Mouse (Mus musculus): ENCODE measurements at regions not wholly inside any gene's neighbourhood (a gene's known extent, or its start where the extent isn't known, plus 50 kb on each side); places are given as distances from the start of the nearest gene placed in this dataset.
A peak's percentile ranks its signal among the peaks of the same experiment; 100 is the strongest.

DNA sequence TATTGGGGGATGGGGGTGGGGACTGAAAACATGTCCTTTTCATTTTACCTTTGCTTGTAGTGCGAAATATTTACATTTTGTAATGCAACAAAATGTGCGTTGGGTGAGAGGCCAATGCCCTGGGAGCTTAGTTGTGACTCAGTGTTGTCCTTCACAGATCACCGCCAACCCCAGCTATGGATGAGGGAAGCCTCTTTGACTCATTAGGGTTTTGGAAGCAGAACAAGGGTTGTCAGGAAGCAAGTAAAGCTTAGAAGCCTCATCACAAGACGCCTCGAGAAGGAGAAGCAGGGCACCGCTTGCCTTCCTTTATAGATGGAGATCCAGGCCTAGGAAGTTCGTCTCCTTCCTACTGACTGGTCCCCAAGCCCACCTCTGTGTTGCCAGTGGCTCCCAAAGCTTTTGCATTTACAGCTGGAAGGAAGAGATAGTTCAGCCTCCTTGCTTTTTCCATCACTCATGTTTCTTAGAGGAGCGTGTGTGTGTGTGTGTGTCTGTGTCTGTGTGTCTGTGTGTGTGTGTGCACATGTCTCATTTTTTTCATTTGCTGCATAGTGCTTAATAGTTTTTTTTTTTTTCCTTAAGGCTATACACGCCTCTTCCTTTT is 1297.2 kb upstream of the A1bg start:
- dilution Hi-C loops (cut with MboI; ENCODE audit: extremely low pct_ligation_motif_present, extremely low pct_unique_long_range_greater_than_20kb, low sequenced_read_pairs): no loop called here
- DNase-seq (ENCODE audit: extremely low read depth): no peak
- Histone ChIP-seq H3K36me3 (replicated peaks in 1 of 2; ENCODE audit: control insufficient read depth in 1 of 2, insufficient read depth in 1 of 2, low read length in 1 of 2) (peaks cover 57 to 96% of the 10 kb centered on the region in 2 experiments), H3K4me3 (replicated peaks in 1 of 3; ENCODE audit: low read depth in 2 of 3, low read length in 2 of 3, poor library complexity in 1 of 3) (no peak overlapping the region), H3K79me2 (replicated peaks; ENCODE audit: control insufficient read depth, extremely low read depth, insufficient read depth, poor library complexity, severe bottlenecking) (peaks cover 63% of the 10 kb centered on the region), H3K9me3 (replicated peaks; ENCODE audit: low read length) (no peaks in the 10 kb centered on the region), H3K27me3 (replicated peaks) (no peaks in the 10 kb centered on the region), H3K27ac (ENCODE audit: insufficient read depth, low read depth) (no peak overlapping the region), H3K9ac (ENCODE audit: insufficient read depth, low read depth) (no peak overlapping the region), H3K4me1 (ENCODE audit: control insufficient read depth in 1 of 2, insufficient read depth in 2 of 2) (peaks cover 39 to 83% of the 10 kb centered on the region in 2 experiments), H3K4me2 (ENCODE audit: insufficient read depth, low read depth, poor library complexity, severe bottlenecking) (no peak overlapping the region)
- in situ Hi-C loops (cut with MboI; ENCODE audit: low pct_ligation_motif_present, low pct_unique_long_range_greater_than_20kb, low sequenced_read_pairs): no loop called here
- TF ChIP-seq TCF12 (IDR thresholded peaks at IDR 0.05; ENCODE audit: low read depth, low read length) (no peak), ELF1 (IDR thresholded peaks at IDR 0.05; ENCODE audit: low read depth, low read length) (no peak), ZNF384 (IDR thresholded peaks at IDR 0.05; ENCODE audit: low read depth, low read length) (peak; percentile 45), CTCF (conservative IDR thresholded peaks at IDR 0.05 in 1 of 2, IDR thresholded peaks at IDR 0.05 in 1 of 2; ENCODE audit: low read depth in 2 of 2, low read length in 2 of 2) (no peak), KAT2A (IDR thresholded peaks at IDR 0.05; ENCODE audit: insufficient replicate concordance, low read length) (no peak), SMC3 (IDR thresholded peaks at IDR 0.05; ENCODE audit: low read depth, low read length) (no peak), POLR2A (IDR thresholded peaks at IDR 0.05; ENCODE audit: low read depth, low read length) (0 out of 2 replicates have a peak, but pooled peaks have one; percentile 11), MYC (IDR thresholded peaks at IDR 0.05; ENCODE audit: low read depth, low read length) (no peak), MAX (IDR thresholded peaks at IDR 0.05; ENCODE audit: low read length) (no peak), POLR2AphosphoS2 (IDR thresholded peaks at IDR 0.05; ENCODE audit: low read depth, low read length) (peak; percentile 16; the same call in 1 of the 2 replicates), USF1 (IDR thresholded peaks at IDR 0.05; ENCODE audit: low read depth, low read length) (no peak), NRF1 (IDR thresholded peaks at IDR 0.05; ENCODE audit: low read depth, low read length) (no peak), NELFE (IDR thresholded peaks at IDR 0.05; ENCODE audit: low read depth, low read length) (peak; percentile 19; the same call in 1 of the 2 replicates), BHLHE40 (IDR thresholded peaks at IDR 0.05; ENCODE audit: low read depth, low read length) (no peak), ZC3H11A (IDR thresholded peaks at IDR 0.05; ENCODE audit: low read depth, low read length) (no peak)

DNA sequence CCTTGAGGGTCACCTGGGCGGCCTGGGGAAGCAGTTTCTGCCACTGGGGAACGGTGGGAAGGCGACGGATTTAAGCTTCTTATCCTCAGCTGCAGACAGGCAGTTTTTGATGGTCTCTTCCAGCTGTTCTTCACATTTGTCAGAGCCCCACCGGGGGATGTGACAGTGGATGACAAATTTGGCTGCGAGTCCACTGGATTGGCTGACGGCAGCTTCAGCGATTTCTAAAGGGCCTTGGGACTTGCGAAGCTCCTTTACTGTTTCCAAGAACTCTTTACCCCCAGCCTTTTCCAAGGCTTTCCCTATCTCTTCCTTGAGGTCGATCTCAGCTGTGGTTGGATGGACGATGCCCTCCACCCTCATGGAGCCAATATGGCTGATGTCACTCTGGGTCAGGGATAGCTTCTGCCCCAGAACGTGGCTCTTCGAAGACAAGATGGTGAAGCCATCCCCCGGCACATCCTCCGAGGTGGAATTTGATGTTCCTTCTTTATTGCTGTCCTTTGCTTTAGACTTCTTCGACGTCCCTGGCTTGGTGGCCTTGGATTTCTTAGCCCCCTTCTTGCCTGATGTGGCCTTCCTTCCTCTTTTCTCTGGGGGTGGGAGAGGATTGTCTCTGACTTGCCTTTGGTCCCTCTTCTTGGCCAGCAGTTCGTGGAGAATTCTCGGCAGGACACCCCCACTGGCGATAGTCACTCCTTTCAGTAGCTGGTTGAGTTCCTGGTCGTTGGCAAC is 1295.7 kb upstream of the A1bg start:
- dilution Hi-C loops (cut with MboI; ENCODE audit: extremely low pct_ligation_motif_present, extremely low pct_unique_long_range_greater_than_20kb, low sequenced_read_pairs) (no loop called here), in situ Hi-C loops (cut with MboI; ENCODE audit: low pct_ligation_motif_present, low pct_unique_long_range_greater_than_20kb, low sequenced_read_pairs) (no loop called here)
- H3K36me3 ChIP-seq (replicated peaks in 1 of 2; ENCODE audit: control insufficient read depth in 1 of 2, insufficient read depth in 1 of 2, low read length in 1 of 2): peaks cover 57 to 96% of the 10 kb centered on the region in 2 experiments
- H3K4me2 ChIP-seq (ENCODE audit: insufficient read depth, low read depth, poor library complexity, severe bottlenecking): no peak overlapping the region
- no peaks in the 10 kb centered on the region for H3K9me3 ChIP-seq (replicated peaks; ENCODE audit: low read length)
- H3K27ac ChIP-seq (ENCODE audit: insufficient read depth, low read depth): no peak overlapping the region
- H3K4me1 ChIP-seq (ENCODE audit: control insufficient read depth in 1 of 2, insufficient read depth in 2 of 2): peaks cover 39 to 83% of the 10 kb centered on the region in 2 experiments
- H3K27me3 ChIP-seq (replicated peaks): no peaks in the 10 kb centered on the region
- no peak overlapping the region for H3K4me3 ChIP-seq (replicated peaks in 1 of 3; ENCODE audit: low read depth in 2 of 3, low read length in 2 of 3, poor library complexity in 1 of 3)
- DNase-seq (ENCODE audit: extremely low read depth): no peak
- H3K9ac ChIP-seq (ENCODE audit: insufficient read depth, low read depth): no peak overlapping the region
- TF ChIP-seq MAFK (IDR thresholded peaks at IDR 0.05; ENCODE audit: insufficient replicate concordance, low read length) (no peak), CHD2 (IDR thresholded peaks at IDR 0.05; ENCODE audit: low read length) (no peak), POLR2AphosphoS2 (IDR thresholded peaks at IDR 0.05; ENCODE audit: low read depth, low read length) (0 out of 2 replicates have a peak, but pooled peaks have one; percentile 28), PAX5 (IDR thresholded peaks at IDR 0.05; ENCODE audit: low read length) (no peak), MEF2A (IDR thresholded peaks at IDR 0.05; ENCODE audit: borderline replicate concordance, low read depth, low read length) (no peak)
- peaks cover 53% of the 10 kb centered on the region for H3K79me2 ChIP-seq (replicated peaks; ENCODE audit: control insufficient read depth, extremely low read depth, insufficient read depth, poor library complexity, severe bottlenecking)
